Mouse (Mus musculus) right cerebral cortex, postnatal 36 days (tissue): Measurements from ENCODE around the gene Tbc1d1.

Experiments used
- DNase-seq, 2 experiments: peaks; one replicate each; pipeline ENCODE4 v3.0.0; 2022; ENCODE audit warnings: low spot score in 2 of 2, mixed read lengths in 1 of 2

Tbc1d1 gene

GRCm38 (mm10) chr5:64206875-64207274 is 50.8 kb downstream of the Tbc1d1 start:
- no peak for DNase-seq

- no peak for DNase-seq
Measured at GRCm38 (mm10) chr5:64207800-64208199, 51.7 kb downstream of the Tbc1d1 start.

GRCm38 (mm10) chr5:64210817-64211216 is 54.7 kb downstream of the Tbc1d1 start:
- no peak for DNase-seq

- DNase-seq, result no peak
Measured at GRCm38 (mm10) chr5:64211284-64211683, 55.2 kb downstream of the Tbc1d1 start.

GRCm38 (mm10) chr5:64212206-64212605 is 56.1 kb downstream of the Tbc1d1 start:
- no peak for DNase-seq

GRCm38 (mm10) chr5:64212619-64213018 is 56.5 kb downstream of the Tbc1d1 start:
- DNase-seq, result no peak

GRCm38 (mm10) chr5:64215806-64216205 is 59.7 kb downstream of the Tbc1d1 start:
- DNase-seq, result no peak

GRCm38 (mm10) chr5:64216326-64216725 is 60.2 kb downstream of the Tbc1d1 start:
- DNase-seq, result no peak

- DNase-seq, result no peak
Measured at GRCm38 (mm10) chr5:64217256-64217655, 61.2 kb downstream of the Tbc1d1 start.

GRCm38 (mm10) chr5:64217816-64218602 is 61.9 kb downstream of the Tbc1d1 start:
- DNase-seq, result no peak

GRCm38 (mm10) chr5:64218603-64218999 is 62.5 kb downstream of the Tbc1d1 start:
- no peak for DNase-seq

GRCm38 (mm10) chr5:64220776-64221175 is 64.7 kb downstream of the Tbc1d1 start:
- DNase-seq, result no peak

GRCm38 (mm10) chr5:64224735-64225425 is 68.8 kb downstream of the Tbc1d1 start:
- peak in 1 of 2 experiments; percentile 28 for DNase-seq

GRCm38 (mm10) chr5:64228252-64228651 is 72.1 kb downstream of the Tbc1d1 start:
- DNase-seq, result no peak

- no peak for DNase-seq
Measured at GRCm38 (mm10) chr5:64229336-64229866, 73.3 kb downstream of the Tbc1d1 start.

GRCm38 (mm10) chr5:64230061-64230466 is 74.0 kb downstream of the Tbc1d1 start:
- peak; percentile 46 to 59 for DNase-seq

GRCm38 (mm10) chr5:64230507-64231041 is 74.5 kb downstream of the Tbc1d1 start:
- no peak for DNase-seq

GRCm38 (mm10) chr5:64232872-64233271 is 76.8 kb downstream of the Tbc1d1 start:
- no peak for DNase-seq

- DNase-seq, result no peak
Measured at GRCm38 (mm10) chr5:64234269-64234985, 78.3 kb downstream of the Tbc1d1 start.

GRCm38 (mm10) chr5:64235250-64235649 is 79.1 kb downstream of the Tbc1d1 start:
- no peak for DNase-seq

GRCm38 (mm10) chr5:64236561-64236960 is 80.5 kb downstream of the Tbc1d1 start:
- DNase-seq, result no peak

GRCm38 (mm10) chr5:64237263-64237662 is 81.2 kb downstream of the Tbc1d1 start:
- DNase-seq, result no peak
